Mouse (Mus musculus) C2C12 (cell line): ENCODE measurements at regions not wholly inside any gene's neighbourhood (a gene's known extent, or its start where the extent isn't known, plus 50 kb on each side); places are given as distances from the start of the nearest gene placed in this dataset.

ENCODE experiments used
- CTCF ChIP-seq: IDR thresholded peaks from one replicate; pipeline ENCODE4 v1.5.1; 2011; ENCODE audit not compliant: control insufficient read depth, insufficient read depth, insufficient read length
- MAX ChIP-seq: IDR thresholded peaks from one replicate; pipeline ENCODE4 v1.6.1; 2011; ENCODE audit warnings: mild to moderate bottlenecking, control low read depth
- USF1 ChIP-seq: IDR thresholded peaks from one replicate; pipeline ENCODE4 v1.6.1; 2011; ENCODE audit warnings: low read depth, mild to moderate bottlenecking, control low read depth, moderate library complexity

DNA sequence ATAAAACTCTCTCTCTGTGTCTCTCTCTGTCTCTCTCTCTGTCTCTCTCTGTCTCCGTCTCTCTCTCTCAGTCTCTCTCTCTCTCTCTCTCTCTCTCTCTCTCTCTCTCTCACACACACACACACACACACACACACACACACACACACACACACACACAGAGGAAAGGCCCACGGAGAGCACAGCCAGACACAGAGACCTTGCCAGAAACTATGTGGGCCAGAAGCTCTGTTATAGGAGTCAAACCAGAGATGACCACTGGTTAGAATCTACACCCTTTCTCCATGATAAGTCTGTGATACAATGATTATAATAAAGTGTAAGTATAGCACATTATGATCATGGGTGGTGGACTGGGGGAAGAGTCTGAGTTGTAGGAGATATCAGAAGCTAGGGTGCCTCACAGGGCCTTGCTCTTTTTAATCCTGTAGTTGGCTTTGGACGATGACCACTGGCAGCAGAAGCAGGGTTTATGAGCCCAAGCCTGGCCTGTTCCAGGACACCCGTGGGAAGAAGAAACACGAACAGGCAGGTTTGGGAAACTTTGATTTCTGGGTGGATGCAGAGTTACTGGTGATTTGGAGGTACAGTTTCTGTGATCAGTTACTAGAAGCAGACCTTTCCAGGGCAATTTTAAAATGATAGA is 80.2 kb upstream of the Dazl start:
- TF ChIP-seq CTCF = no peak
- no peak for TF ChIP-seq USF1
- no peak for TF ChIP-seq MAX
